Mouse (Mus musculus) G1E (cell line): ENCODE results near the gene Clic4.

Source experiments
- CTCF ChIP-seq: IDR thresholded peaks from 2 replicates; pipeline ENCODE4 v1.5.1; 2012; ENCODE audit warnings: low read depth, low read length, inconsistent platforms, mixed read lengths
- GATA1 ChIP-seq: IDR thresholded peaks from 2 replicates; pipeline ENCODE4 v1.6.1; 2012; ENCODE audit warnings: borderline replicate concordance, low read length, inconsistent platforms, mixed read lengths
- TAL1 ChIP-seq: conservative IDR thresholded peaks from 2 replicates; pipeline ENCODE4 v1.6.1; 2012; ENCODE audit warnings: low read depth, low read length, inconsistent platforms, mixed read lengths

- no peak for TF ChIP-seq CTCF
- TF ChIP-seq GATA1: no peak
- TF ChIP-seq TAL1: no peak
These were observed 41.1 kb downstream of the Clic4 start for GRCm38 (mm10) chr4:135231543-135231942.
